Mouse (Mus musculus): ENCODE measurements around the gene Efl1.

The Efl1 gene

DNA sequence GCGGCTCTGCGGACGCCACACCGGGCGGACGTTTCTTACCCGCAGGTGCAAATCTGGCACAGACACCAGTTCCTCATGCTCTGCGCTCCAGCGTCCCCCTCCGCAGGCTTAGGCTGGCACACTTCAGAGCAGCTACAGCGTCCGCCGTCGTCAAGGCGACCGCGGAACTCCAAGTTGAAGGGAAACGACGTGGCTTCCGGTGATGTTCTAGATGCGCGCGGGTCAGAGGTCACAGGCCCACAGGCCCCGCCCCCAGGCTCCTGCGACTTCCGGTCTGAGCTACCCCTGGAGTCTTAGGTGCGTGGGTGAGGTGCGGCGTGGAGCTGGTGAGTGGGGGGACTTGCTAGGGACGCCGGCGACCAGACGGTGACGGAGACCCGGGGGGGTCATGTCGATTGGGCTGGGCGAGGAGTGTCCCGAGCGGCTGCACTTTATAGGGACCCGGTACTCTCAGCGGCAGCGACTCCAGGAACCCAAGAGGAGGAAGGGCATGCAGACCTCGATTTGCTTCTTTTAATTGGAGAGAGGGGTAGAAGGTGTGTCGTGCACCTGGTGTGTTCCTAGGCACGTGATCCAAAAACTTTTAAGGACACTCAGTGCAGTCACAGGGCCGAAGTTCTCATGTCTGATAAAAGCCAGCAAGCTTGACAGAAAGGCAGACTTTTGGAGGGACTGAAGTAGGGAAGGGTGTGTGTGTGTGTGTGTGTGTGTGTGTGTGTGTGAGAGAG is at the start of gene Efl1, which contains the start of gene Saxo2:
TSS of gene Efl1 (plus strand) at position 262 of the 728 bp plus-strand sequence.
TSS of gene Saxo2 (minus strand) at position 176 of the 728 bp plus-strand sequence.
- DNase-seq, result peak; percentile 98 to 99

GRCm38 (mm10) chr7:82602008-82602407 is 46.4 kb upstream of the Efl1 start:
- DNase-seq, result no peak

DNA sequence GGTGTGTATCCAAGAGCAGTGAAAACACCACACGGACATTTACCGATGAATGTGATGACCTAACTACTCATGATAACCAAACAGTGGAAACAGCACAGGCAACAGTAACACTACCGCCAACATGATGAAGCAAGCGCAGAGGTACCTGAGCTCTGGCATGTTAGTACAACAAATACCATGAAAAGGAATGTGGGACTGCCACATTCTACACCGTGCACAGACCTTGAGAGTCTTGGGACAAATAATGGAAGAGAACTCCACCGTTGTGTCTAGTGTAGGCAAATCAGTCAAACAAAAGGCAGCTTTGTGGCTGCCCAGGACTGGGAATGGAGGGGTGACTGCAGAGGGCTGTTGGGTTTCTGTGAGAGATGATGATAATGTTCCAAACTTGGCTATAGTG is 43.0 kb upstream of the Efl1 start:
- no peak for DNase-seq

- no peak for DNase-seq
Observed at GRCm38 (mm10) chr7:82609629-82610028, 38.8 kb upstream of the Efl1 start.

DNA sequence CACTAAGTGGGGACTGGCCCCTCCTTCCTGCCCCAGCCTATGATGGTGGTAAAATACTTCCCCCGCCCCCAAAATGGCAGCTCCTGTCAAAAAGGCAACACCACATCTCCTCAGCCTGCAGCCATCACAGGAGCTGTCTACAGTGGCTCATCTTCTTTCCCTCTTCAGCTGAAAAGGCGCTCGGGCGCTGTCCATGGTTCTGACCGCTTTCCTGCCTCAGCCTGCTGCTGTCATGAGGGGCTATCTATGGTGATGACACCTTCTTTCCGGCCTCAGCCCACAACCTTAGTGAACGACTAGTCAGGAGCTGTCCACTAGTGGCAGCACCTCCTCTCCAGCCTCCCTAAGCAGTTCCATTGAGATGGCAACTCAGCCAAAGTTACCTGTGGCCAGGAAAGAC is 23.1 kb upstream of the Efl1 start:
- peak; percentile 51 to 54 for DNase-seq

DNA sequence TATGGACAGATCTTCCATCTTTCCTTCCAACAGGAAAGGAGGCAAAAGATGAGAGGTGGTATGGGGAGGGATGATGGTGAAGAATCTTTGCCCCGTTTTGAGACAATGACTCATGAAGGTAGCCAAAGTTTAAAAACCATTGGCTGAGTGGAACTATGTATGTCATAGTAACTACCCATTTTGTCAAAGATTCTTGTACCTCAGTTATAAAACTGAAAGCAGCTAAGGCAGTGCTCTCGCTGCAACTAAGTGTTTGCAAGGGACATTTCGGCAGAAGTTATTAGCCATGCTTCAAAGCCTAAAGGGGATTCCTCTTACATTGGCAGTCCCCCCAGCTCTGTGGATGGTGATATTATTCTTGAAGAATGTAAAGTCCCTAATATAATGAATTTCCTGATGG is 1.2 kb upstream of the Efl1 start:
- DNase-seq, result no peak

GRCm38 (mm10) chr7:82647909-82648308 is 505 bp upstream of the Efl1 start:
- no peak for DNase-seq

DNA sequence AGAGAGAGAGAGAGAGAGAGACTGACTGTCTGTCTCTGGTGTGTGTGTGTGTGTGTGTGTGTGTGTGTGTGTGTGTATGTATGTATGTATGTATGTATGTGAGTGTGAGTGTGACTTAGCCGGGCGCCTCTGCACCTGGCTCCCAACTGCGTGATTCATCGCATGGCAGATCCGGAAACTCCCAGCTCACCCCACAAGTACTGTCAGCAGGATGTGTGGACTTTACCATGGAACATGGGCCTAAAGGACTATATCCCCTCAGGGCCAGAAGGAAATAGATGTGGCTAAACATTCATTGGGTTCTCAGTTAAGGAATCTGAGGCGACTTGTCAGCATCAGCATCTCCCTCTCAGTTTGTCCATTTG is 649 bp downstream of the Efl1 start:
- peak; percentile 19 to 33 for DNase-seq

- no peak for DNase-seq
Observed at GRCm38 (mm10) chr7:82664604-82665003, 16.2 kb downstream of the Efl1 start.

- no peak for DNase-seq
Observed at GRCm38 (mm10) chr7:82676001-82676400, 27.6 kb downstream of the Efl1 start.

DNA sequence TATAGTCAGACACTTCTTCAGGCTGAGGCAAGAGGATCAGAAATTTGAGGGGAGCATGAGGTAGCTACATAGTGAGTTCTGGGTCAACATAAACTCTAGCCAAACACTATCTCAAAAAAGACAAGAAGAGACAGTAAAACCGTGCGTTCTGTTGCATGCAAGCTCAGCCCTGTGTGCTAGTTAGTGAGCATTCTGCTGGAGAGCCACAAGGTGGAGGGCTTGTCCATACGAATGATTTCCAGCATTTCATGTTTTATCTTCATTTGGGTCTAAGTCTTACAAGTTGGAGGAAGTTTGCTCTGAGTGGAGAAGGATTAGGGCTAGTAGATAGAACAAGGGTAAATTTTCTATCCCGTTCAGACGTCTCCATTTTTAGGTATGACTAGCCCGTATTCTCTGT is 28.4 kb downstream of the Efl1 start:
- DNase-seq, result no peak

GRCm38 (mm10) chr7:82679901-82680300 is 31.5 kb downstream of the Efl1 start:
- DNase-seq, result no peak

DNA sequence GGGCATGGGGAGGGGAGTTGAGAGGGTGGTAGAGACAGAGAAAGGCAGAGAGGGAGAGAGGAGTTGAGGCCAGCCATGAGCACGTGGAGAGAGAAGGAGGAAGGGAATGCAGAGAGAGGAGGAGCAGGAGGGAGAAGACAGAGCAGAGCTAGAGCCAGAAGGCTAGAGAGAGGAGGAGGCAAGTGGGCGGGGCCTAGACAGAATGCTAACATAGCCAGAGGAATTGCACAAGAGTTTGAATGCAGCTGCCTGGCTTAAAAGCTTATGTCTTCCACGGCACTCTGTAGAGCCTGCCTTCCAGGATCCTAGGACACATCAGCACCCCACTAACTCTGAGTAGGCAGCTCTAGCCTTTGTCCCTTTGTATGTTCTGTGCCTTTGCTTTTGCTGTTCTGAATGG is 40.3 kb downstream of the Efl1 start:
- DNase-seq, result no peak

DNA sequence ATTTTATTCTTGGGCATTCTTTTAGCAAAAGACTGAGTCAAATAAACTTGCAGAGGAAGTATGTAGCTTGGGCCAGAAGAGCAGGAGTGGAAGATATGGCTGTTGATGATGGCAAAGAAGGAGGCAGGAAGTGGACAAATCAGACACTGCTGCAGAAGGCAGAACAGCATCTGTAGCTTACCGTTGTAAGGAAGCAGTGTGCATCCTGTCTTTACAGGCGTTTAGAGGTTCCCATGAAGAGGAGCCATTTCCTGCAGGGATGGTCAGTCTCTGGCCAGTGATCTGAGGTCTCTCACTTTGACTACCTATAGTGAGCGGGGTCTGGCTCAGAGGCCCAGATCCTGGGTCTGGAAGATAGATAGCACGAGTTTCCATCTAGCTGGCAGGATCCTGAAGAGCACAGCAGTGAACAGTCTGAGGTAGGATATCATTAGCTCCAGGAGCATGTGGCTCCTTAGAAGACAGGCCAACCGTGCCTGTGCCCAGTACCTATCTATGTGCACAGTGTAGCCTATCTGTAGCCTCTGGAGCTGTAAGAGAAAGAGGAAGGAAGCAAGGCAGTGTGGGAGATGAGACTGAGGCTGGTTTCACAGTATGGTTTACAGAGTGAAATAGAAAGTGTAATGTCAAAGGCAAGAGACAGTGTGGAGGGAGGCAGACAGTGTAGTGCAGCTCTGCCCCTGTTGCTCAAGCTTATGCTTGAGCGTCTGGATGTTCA is 42.8 kb downstream of the Efl1 start:
- peak in 1 of 2 experiments; percentile 12 for DNase-seq

DNA sequence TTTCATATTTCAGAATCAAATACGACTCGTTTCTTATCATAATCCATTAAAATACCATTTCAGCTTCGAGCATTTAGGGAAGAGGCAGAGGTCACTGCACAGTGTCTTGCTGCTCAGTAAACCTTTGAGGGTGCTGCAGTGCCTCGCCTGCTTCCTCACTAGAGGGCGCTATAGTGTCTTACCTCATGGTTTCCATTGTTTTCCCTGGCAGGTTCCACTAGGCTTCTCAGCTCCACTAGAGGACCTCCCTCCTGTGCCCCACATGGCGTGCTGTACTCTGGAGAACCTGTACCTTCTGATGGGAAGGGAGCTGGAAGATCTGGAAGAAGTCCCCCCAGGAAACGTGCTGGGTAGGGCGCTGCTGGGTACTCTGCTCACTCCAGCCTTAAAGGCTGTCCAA is 49.3 kb downstream of the Efl1 start:
- peak; percentile 25 to 30 for DNase-seq

- DNase-seq, result no peak
Observed at GRCm38 (mm10) chr7:82698968-82699367, 50.6 kb downstream of the Efl1 start.

- DNase-seq, result no peak
Observed at GRCm38 (mm10) chr7:82702384-82703343, 54.2 kb downstream of the Efl1 start.

- DNase-seq, result no peak
Observed at GRCm38 (mm10) chr7:82709172-82709571, 60.8 kb downstream of the Efl1 start.

GRCm38 (mm10) chr7:82715210-82715911 is 66.9 kb downstream of the Efl1 start:
- peak; percentile 46 to 62 for DNase-seq

- DNase-seq, result no peak
Observed at GRCm38 (mm10) chr7:82715912-82716601, 67.6 kb downstream of the Efl1 start.

- no peak for DNase-seq
Observed at GRCm38 (mm10) chr7:82719285-82719684, 70.9 kb downstream of the Efl1 start.

DNA sequence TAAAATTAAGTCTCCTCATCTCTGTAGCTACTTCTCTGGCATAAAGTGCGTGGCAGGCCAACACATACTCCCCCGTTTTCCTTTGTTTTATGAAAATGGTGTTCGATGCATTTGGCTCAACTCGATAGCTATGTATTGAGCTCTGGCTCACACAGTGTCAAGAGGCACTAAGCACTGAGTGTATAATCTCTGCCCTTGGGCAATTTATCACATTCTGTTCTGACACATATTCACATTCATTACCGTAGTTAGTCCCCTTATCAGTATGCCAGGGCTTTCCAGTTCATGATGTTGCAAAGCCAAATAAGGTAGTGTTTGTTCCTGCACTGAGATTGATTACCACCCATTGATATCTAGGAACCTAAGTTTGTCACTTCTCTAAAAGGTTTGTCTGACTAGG is 71.3 kb downstream of the Efl1 start:
- DNase-seq, result no peak
